Mouse (Mus musculus): ENCODE results near the gene Ubc. TPM values are rescaled to one million over a fixed set of nuclear protein-coding genes. Genes with fewer than 3 reads are reported as not detected.

The Ubc gene
- polyA plus RNA-seq, 1 experiment = 585 TPM

- TF ChIP-seq POLR2A (IDR thresholded peaks at IDR 0.05; ENCODE audit: control insufficient read depth, extremely low read depth, insufficient read depth, low read length, poor library complexity) (no peak), CTCF (IDR thresholded peaks at IDR 0.05; ENCODE audit: borderline replicate concordance, control insufficient read depth, extremely low read depth, insufficient read depth, low read length, poor library complexity) (no peak)
- no peak overlapping the region for H3K27ac ChIP-seq (ENCODE audit: control insufficient read depth, insufficient read depth, low read length)
- H3K4me3 ChIP-seq (ENCODE audit: control insufficient read depth, insufficient read depth, low read length) = no peak overlapping the region
- no peaks in the 10 kb centered on the region for H3K27me3 ChIP-seq (ENCODE audit: control insufficient read depth, insufficient read depth, low read length)
- WGBS = 80% methylated on average over 16 of the region's 16 CpGs
- DNase-seq = no peak
- no peaks in the 10 kb centered on the region for H3K36me3 ChIP-seq (ENCODE audit: control insufficient read depth, insufficient read depth, low read length)
- H3K4me1 ChIP-seq (replicated peaks; ENCODE audit: control insufficient read depth, insufficient read depth, low read length) = peaks cover 8% of the 10 kb centered on the region
Measured at GRCm38 (mm10) chr5:125360981-125361510, 29.0 kb downstream of the Ubc start.

GRCm38 (mm10) chr5:125360566-125360965, 29.4 kb downstream of the Ubc start:
- no peak for DNase-seq
- 95% methylated on average over 9 of the region's 9 CpGs for WGBS
- Histone ChIP-seq H3K27ac (ENCODE audit: control insufficient read depth, insufficient read depth, low read length) (no peak overlapping the region), H3K36me3 (ENCODE audit: control insufficient read depth, insufficient read depth, low read length) (no peaks in the 10 kb centered on the region), H3K4me3 (ENCODE audit: control insufficient read depth, insufficient read depth, low read length) (no peak overlapping the region), H3K27me3 (ENCODE audit: control insufficient read depth, insufficient read depth, low read length) (no peaks in the 10 kb centered on the region), H3K4me1 (replicated peaks; ENCODE audit: control insufficient read depth, insufficient read depth, low read length) (peaks cover 8% of the 10 kb centered on the region)
- TF ChIP-seq CTCF (IDR thresholded peaks at IDR 0.05; ENCODE audit: borderline replicate concordance, control insufficient read depth, extremely low read depth, insufficient read depth, low read length, poor library complexity) = no peak

GRCm38 (mm10) chr5:125358270-125358608, 31.8 kb downstream of the Ubc start:
- 17% methylated on average over 5 of the region's 5 CpGs for WGBS
- H3K4me3 ChIP-seq (ENCODE audit: control insufficient read depth, insufficient read depth, low read length) = no peak overlapping the region
- H3K4me1 ChIP-seq (replicated peaks; ENCODE audit: control insufficient read depth, insufficient read depth, low read length) = peaks cover 6% of the 10 kb centered on the region
- DNase-seq = no peak
- H3K27ac ChIP-seq (ENCODE audit: control insufficient read depth, insufficient read depth, low read length) = no peak overlapping the region
- H3K27me3 ChIP-seq (ENCODE audit: control insufficient read depth, insufficient read depth, low read length) = no peaks in the 10 kb centered on the region
- TF ChIP-seq CTCF (IDR thresholded peaks at IDR 0.05; ENCODE audit: borderline replicate concordance, control insufficient read depth, extremely low read depth, insufficient read depth, low read length, poor library complexity) (no peak), POLR2A (IDR thresholded peaks at IDR 0.05; ENCODE audit: control insufficient read depth, extremely low read depth, insufficient read depth, low read length, poor library complexity) (no peak)
- H3K36me3 ChIP-seq (ENCODE audit: control insufficient read depth, insufficient read depth, low read length) = no peaks in the 10 kb centered on the region

- Histone ChIP-seq H3K4me3 (ENCODE audit: control insufficient read depth, insufficient read depth, low read length) (no peak overlapping the region), H3K27me3 (ENCODE audit: control insufficient read depth, insufficient read depth, low read length) (no peaks in the 10 kb centered on the region), H3K27ac (ENCODE audit: control insufficient read depth, insufficient read depth, low read length) (no peak overlapping the region), H3K36me3 (ENCODE audit: control insufficient read depth, insufficient read depth, low read length) (no peaks in the 10 kb centered on the region), H3K4me1 (replicated peaks; ENCODE audit: control insufficient read depth, insufficient read depth, low read length) (peaks cover 6% of the 10 kb centered on the region)
- WGBS = 65% methylated on average over 12 of the region's 12 CpGs
- no peak for TF ChIP-seq POLR2A (IDR thresholded peaks at IDR 0.05; ENCODE audit: control insufficient read depth, extremely low read depth, insufficient read depth, low read length, poor library complexity)
- TF ChIP-seq CTCF (IDR thresholded peaks at IDR 0.05; ENCODE audit: borderline replicate concordance, control insufficient read depth, extremely low read depth, insufficient read depth, low read length, poor library complexity) = no peak
- DNase-seq = no peak
Measured at GRCm38 (mm10) chr5:125357543-125358269, 32.3 kb downstream of the Ubc start.

DNA sequence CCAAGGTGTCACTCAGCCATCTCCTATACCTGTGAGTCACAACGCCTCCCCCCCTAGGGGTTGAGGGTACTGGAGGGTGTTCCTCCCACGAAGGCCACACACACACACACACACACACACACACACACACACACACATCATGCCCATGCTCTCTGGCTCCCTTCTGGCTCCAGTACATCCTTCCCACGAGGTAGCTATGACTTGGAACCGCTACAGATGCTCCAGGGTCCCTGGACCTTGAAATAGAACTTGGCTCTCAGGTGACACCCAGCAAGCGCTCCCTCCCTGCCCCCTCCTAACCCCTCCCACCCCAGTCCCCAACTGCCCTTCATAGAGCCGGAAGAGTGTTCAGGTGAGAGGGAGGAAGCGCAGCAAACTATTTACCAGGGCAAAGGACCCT, 34.4 kb downstream of the Ubc start:
- Histone ChIP-seq H3K36me3 (ENCODE audit: control insufficient read depth, insufficient read depth, low read length) (no peaks in the 10 kb centered on the region), H3K4me3 (ENCODE audit: control insufficient read depth, insufficient read depth, low read length) (no peak overlapping the region), H3K4me1 (replicated peaks; ENCODE audit: control insufficient read depth, insufficient read depth, low read length) (peaks cover 6% of the 10 kb centered on the region), H3K27me3 (ENCODE audit: control insufficient read depth, insufficient read depth, low read length) (no peaks in the 10 kb centered on the region), H3K27ac (ENCODE audit: control insufficient read depth, insufficient read depth, low read length) (no peak overlapping the region)
- WGBS = 71% methylated on average over 7 of the region's 7 CpGs
- no peak for DNase-seq
- TF ChIP-seq POLR2A (IDR thresholded peaks at IDR 0.05; ENCODE audit: control insufficient read depth, extremely low read depth, insufficient read depth, low read length, poor library complexity) = no peak

DNA sequence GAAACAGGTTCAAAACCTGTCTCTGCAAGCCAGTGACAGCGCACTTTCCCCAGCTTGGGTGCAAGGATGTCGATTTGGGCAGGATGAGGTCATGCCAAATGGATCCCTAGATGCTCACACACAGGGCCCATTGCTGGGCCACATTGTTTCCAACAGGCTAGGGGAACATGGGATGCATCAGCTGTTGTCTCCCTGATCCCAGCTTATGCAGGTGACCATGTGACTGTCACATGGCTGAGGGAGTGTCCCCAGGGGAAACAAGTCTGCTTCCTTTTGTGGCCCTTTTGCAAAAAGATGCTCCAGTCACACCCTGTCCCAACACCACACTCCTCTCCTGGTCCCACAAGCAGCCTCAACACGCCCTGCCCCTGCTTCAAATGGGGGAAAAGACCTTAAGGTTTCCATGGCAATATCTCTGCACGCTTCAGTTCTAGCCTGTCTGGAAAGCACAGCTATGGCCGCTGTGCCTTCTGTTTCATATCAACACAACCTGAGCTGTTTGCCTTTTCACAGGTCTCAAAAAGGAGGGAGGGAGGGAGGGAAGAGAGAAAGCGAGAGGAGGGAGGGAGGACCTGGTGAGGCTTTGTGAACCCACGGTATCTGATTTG, 35.0 kb downstream of the Ubc start:
- TF ChIP-seq POLR2A (IDR thresholded peaks at IDR 0.05; ENCODE audit: control insufficient read depth, extremely low read depth, insufficient read depth, low read length, poor library complexity) = no peak
- no peak for TF ChIP-seq CTCF (IDR thresholded peaks at IDR 0.05; ENCODE audit: borderline replicate concordance, control insufficient read depth, extremely low read depth, insufficient read depth, low read length, poor library complexity)
- no peak overlapping the region for H3K4me3 ChIP-seq (ENCODE audit: control insufficient read depth, insufficient read depth, low read length)
- no peak for DNase-seq
- no peak overlapping the region for H3K27ac ChIP-seq (ENCODE audit: control insufficient read depth, insufficient read depth, low read length)
- no peaks in the 10 kb centered on the region for H3K27me3 ChIP-seq (ENCODE audit: control insufficient read depth, insufficient read depth, low read length)
- WGBS = 83% methylated on average over 7 of the region's 7 CpGs
- peaks cover 6% of the 10 kb centered on the region for H3K4me1 ChIP-seq (replicated peaks; ENCODE audit: control insufficient read depth, insufficient read depth, low read length)
- H3K36me3 ChIP-seq (ENCODE audit: control insufficient read depth, insufficient read depth, low read length) = no peaks in the 10 kb centered on the region
